Mouse (Mus musculus) small intestine, adult 2 months (tissue): ENCODE results near the gene Znhit6.

ENCODE experiments used
- CTCF ChIP-seq: fragments of 200-500 bp; IDR thresholded peaks from 2 replicates; pipeline ENCODE4 v1.5.1; 2012; ENCODE audit warnings: low read depth, mild to moderate bottlenecking, control low read depth, inconsistent platforms, low read length, moderate library complexity, mixed read lengths; ENCODE audit not compliant: insufficient replicate concordance, insufficient read length; ENCODE audit errors: extremely low read depth
- POLR2A ChIP-seq: fragments of 200-500 bp; IDR thresholded peaks from 2 replicates; pipeline ENCODE4 v1.6.1; 2012; ENCODE audit warnings: low read depth, mild to moderate bottlenecking, control low read depth, inconsistent platforms, low read length, moderate library complexity

GRCm38 (mm10) chr3:145591841-145592542 is 16.0 kb downstream of the Znhit6 start:
- TF ChIP-seq POLR2A (no peak), CTCF (no peak)
